Mouse (Mus musculus) neutrophil, adult 5-6 weeks (primary cell): ENCODE measurements at regions not wholly inside any gene's neighbourhood (a gene's known extent, or its start where the extent isn't known, plus 50 kb on each side); places are given as distances from the start of the nearest gene placed in this dataset.

Source experiments
- ATAC-seq: fragments of 151-379, 151-347 bp; 2 replicates; pipeline ENCODE4 v1.8.0; 2017; ENCODE audit warnings: mild to moderate bottlenecking, moderate TSS enrichment; ENCODE audit not compliant: insufficient number of reproducible peaks, poor library complexity, low FRiP score, severe bottlenecking; ENCODE audit errors: extremely low read depth

DNA sequence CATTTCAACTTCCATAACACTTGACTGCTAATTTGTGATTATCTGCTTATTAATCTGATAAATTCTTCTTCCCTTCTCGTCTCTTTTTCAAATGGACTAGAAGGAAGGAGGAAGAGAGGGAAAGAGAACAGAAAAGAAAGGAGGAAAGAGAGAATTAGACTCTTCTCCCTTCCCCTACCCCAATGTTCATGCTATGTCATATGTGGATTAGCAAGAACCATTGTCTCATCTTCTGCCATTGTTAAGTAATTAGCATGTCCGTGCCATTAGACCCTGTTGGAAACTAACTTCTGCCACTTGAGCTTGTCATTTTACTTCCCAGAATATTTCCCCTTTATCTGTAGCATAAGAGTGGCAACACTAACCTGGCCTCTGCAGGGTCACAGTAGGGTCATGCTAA lies 78.8 kb upstream of the Serbp1 start:
- ATAC-seq = no peak

DNA sequence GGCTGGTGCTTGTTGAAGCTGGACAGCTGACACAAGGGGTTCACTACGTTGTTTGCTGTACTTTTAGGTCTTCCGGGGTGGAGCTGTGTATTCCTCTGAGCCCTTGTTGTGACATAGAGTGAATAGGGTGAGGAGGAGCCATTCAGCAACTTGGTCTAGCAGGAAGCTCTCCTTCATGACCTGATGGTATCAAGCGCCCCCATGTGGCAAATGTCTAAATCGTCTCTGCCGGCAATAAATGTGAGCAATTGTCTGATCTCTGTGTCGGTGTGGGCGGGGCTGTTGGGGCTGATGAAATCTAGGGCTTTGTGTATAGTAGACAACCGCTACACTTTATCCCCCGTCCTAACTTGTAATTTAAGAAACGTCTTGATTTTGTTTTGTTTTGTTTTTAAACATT lies 79.2 kb upstream of the Serbp1 start:
- peak; percentile 99 for ATAC-seq

DNA sequence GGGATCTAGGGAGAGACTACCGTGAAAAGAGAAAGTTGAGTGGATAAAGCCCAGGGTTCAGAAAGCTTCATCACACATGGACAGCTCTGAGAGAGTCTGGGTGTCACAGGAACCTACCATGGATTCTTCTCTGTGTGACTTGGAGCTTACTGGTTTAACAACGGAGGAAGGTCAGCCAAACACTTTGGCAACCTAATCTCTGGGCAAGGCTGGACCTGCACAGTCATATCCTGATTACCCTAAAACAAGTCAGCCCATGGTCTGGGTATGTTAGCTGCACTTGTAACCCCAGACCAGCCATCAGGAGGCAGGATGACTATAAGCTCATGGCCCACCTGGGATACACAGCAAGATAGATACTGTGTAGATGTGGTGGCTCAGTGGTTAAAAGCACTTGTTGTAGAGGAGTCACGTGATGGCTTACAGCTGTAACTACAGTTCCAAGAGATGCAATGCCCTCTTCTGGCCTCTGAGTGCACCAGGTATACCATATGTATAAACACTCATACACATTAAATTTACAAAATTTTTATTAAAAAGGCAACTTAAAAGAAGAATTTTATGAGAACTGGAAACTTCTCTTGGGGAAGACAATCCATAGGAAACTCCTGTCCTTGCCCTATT lies 85.0 kb upstream of the Serbp1 start:
- ATAC-seq = no peak

DNA sequence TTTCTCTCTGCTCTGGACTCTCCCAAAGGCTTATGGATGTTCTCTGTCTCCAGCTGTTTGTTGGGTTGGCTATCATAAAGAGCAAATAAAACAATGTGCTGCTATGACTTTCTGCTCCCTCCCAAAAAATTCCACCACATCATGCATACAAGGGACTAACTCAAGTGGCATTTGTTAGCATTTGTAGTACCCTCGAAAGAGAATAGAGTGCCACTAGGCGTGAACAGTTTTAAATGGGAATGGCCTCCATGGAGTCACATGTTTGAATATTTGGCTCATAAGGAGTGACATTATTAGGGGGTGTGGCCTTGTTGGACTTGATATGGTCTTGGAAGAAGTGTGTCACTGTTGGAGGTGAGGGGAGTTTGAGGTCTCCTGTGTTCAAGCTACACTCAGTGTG lies 86.5 kb upstream of the Serbp1 start:
- no peak for ATAC-seq

DNA sequence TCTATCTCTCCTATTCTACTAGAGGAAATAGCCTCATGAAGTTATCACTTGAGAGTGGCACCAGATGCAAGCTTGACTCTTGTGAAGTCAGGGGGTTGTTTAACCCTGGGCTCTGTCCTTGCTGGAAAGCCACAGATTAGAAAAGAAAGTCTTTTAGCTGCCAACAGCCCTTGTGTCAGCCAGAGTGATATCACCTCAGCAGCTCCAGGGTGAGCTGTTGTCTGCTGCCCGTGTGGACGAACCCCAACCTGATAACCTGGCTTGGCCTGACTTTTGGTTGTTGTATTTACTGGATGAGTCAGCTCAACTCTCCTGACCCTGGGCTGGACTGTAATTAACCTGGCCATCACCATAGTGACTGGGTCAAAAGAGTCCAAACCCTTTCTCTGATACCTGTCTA lies 88.6 kb upstream of the Serbp1 start:
- ATAC-seq = no peak

DNA sequence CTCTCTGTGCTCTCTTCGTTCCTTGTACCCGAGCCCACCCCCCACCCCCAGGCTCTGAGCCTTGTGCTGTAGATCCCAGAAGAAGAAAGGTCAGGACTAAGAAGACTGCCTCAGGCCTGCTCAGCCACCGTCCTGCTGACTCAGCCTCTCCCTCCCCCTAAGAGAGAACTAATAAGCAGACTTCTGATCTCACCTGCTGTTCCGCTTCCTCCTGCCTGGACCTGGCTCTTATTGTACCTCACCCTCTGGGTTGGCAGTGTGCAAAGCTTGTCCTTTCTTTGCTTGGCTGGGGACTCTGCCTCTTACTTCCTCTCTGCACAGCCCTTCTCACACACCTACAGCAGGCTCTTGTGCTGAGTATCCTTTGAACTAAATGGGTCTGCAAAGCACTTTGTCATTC lies 91.3 kb upstream of the Serbp1 start:
- ATAC-seq = peak; percentile 70

DNA sequence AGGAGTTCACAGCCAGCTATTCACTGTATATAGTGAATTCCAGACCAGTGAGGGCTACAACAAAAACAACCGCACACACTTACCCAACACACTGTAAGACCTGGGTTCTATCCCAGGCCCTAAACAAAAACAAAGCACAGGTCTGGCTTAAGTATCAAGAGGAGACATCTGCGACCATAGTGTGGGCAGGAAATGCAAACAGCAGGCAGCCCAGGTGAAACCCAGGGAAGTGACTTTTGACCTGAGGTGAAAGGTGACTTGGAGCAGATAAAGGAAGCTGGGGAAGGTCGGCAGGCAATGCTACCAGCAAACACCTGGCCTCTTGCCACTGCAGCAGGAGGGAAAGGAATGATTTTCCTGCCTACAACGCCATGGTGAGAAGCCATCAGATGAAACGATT lies 92.0 kb upstream of the Serbp1 start:
- ATAC-seq = no peak

DNA sequence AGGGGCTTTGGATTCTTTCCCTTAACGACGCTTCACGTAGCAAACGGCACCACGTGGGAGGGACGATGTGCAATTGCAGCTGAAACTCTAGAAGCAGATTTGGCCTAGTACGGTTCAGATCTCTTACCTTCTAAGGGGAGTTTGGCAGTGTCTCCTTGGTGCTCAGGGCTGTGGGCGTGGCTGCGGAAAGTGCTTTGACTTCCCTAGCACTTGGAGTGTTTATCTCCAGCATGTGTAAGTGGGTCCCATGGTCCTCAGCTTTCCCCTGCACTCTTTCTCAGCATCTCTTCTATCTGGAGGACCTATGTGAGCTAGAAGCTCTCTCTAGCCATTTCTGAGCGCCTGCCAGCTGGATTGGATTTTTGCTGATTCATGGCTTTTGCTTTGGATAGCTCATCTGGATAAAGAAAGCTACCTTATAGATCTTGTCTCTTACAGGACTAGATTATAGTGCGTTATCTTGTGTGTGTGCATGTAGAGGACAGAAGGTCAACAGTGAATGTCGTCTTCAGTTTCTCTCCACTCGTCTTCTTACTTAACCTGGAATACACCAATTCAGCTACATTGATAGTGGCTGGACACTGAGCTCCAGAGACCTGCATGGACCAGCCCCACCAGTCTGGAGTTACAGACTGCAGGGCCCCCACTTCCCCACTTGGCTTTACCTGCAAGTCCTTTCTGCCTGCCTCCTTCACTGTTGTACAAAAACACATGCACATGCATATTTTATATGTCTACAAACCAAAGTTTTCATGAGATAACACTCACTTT lies 92.8 kb upstream of the Serbp1 start:
- no peak for ATAC-seq

DNA sequence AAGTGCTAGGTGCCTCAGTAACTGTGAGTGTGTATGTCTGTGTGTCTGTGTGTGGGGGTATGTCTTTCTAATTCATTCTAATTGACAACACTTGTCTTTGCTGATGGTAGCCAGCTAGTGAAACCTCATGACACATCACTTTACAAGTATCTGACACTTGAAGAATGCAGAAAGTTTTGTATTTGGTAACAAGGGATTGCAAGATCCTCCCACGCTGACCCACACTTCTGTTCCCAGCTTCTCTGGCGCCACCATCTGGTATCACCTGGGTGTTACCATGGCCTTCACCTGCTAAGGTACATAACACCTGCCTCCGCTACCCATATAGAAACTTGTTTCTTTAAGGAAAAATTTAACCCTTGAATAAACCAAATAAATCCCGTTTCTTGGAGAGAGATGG lies 95.8 kb upstream of the Serbp1 start:
- peak; percentile 76 for ATAC-seq

DNA sequence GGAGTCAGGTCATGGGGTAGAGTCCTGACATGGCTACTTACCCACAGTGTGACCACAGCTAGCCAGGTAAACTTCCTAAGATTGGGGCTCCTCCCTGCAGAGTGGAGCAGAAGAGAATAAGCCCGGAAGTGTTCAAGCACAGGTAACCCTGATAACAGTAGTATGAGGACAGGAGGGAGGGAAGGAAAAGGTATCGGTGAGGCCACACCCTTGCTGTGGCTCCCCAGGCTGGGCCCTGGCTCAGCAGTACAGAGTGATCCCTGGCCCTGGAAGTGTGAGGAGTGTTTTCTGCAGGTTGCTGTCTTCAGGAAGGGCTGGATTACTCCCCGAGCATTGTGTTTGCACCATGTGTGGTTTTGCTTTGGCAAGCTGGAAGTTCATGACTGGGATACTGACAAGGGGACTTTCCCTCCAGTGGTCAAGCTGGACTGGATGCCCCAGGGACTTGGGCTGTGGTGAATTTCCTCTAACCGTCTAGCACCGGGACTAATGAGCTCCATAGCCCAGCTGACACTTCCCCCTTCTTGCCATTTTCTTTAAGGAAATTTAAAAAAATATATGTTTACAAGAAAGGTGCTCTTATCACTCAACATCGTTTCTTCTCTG lies 97.2 kb upstream of the Serbp1 start:
- ATAC-seq = no peak

DNA sequence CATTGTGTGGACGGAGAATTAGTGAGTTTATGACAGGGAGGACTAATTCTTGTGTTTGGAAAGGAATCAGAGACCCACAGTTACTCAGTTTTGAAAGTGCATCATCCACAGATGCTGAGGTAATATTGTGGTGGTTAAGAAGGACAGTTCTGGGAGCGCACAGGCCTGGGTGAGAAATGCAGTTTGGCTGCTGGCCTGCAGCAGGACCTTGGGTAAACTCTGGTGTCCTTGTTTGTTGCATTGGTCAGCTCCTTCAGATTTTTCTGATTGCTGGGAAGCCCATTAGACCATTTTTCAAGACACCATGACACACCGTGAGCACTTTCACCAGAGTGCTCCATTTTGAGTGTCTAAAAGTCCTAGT lies 99.0 kb upstream of the Serbp1 start:
- no peak for ATAC-seq

DNA sequence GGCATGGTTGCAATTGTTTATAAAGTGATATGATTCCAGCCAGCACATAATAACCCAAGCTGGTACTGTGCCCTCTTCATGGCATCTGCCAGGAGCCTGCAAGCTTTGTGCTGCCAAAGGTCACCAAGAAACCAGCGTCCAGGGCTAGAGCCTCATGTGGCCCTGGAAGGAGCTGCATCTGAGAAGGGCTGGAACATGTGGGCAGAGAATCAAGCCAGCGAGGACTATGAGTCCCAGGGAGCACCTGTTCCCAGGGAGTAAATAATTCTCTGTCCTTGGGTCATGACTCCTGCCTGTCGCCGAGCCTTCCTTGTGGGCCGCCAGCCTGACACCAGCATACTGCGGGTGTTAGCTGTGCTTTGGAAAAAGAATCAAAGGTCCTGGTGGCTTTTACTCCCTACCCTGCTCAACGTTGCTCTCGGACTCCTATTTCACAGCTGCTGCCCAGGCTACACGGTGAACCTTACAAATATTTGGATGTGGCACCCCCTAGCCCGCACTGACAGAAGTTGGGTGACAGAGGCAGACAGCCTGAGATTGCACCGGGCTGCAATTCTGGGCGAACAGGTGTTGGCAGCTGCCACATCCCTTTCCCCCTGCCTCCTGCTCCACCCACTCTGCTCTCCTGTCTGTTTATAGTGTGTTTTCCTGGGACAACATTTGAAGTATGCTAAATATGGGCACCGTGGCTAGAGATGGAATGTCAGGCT lies 99.5 kb upstream of the Serbp1 start:
- no peak for ATAC-seq

DNA sequence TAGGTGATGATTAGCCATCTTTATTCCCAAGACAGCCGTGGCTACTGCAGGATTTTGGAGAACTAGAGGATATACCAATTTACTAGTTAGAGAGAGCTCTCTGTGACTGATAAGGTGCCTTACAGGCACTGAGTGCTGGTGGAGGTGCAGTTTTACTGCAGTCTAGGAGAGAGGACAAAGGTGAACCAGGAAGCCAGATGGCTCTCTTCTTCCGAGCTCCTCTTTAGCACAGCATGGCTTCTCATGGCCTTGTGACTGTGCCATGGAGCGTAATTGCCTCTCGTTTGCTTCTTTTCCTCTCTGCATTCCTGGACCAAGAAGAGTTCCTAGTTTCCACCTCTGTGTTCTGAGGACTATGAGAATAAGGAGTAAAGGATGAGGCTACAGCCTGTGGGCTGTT lies 100.2 kb upstream of the Gadd45a start:
- ATAC-seq = no peak

DNA sequence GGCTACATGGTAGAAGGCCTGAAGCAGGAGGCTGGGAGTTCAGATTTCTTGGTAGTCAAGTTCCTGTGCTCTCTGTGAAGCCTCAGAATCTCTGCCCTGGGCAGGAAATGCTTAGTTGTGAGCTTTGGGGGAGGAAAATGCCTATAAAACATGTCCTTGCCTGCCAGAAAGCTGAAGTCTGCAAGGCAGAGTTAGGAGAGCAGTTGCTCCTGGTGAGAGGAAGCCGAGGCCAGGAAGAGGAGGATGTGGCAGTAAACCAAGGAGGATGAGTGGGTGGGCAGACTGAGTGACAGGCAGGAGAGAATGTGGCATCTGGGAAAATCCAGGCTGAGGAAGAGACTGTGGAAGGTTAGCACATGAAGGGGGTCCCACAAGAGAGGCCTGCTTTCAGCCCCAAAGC lies 97.7 kb upstream of the Gadd45a start:
- no peak for ATAC-seq

DNA sequence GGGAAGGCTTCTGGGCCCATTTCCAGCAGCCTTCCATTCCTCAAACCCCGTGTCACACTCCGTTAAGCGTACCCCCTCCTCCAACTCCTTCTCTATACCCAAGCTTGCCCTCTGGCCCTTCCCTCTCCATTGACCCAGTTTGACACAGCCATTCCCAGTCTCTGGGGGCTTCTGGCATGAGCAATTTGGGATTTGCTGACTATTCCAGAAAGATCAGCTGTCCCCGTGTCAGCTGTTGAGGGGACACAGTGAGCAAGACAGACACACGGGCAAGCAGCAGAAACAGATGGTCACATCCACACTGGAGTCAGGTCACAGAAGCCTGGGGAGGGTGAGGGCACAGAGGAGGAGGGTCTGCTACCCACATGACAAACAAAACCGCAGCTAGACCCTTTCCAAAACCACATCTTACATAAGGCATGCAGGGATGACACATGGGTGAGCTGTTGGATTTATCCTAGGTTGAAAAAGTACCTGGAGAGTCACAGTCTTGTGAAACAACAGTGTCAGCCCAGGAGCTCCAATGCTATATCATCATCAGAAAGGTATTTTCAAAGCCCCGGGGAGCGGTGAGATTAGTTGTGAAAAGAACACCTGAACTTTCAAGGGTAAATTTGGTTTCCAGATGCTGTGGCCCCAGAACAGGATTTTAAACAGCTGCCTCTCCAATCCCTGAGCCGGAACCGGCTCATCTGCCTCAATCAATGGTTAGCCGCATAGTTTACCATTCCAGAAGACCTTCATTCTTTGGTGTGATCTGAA lies 93.5 kb upstream of the Gadd45a start:
- ATAC-seq = no peak

DNA sequence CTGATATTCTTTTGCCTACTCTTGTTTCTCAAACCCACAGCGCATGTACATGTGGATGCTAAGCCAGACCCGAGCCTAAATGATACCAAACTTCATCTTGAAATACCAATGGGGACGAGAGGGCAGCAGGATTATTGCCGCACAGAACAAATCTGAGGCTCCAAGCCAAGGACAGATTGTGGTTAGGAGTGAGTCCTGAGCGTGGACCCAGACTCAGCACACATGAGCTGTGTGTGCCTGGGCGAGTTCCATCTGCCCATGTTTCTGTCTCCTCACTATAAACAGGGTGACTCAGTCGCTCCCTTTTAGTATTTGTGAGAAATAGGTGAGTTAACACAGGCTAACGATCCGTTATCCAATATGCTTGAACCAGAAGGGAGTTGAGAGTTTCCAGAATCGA lies 92.4 kb upstream of the Gadd45a start:
- no peak for ATAC-seq

DNA sequence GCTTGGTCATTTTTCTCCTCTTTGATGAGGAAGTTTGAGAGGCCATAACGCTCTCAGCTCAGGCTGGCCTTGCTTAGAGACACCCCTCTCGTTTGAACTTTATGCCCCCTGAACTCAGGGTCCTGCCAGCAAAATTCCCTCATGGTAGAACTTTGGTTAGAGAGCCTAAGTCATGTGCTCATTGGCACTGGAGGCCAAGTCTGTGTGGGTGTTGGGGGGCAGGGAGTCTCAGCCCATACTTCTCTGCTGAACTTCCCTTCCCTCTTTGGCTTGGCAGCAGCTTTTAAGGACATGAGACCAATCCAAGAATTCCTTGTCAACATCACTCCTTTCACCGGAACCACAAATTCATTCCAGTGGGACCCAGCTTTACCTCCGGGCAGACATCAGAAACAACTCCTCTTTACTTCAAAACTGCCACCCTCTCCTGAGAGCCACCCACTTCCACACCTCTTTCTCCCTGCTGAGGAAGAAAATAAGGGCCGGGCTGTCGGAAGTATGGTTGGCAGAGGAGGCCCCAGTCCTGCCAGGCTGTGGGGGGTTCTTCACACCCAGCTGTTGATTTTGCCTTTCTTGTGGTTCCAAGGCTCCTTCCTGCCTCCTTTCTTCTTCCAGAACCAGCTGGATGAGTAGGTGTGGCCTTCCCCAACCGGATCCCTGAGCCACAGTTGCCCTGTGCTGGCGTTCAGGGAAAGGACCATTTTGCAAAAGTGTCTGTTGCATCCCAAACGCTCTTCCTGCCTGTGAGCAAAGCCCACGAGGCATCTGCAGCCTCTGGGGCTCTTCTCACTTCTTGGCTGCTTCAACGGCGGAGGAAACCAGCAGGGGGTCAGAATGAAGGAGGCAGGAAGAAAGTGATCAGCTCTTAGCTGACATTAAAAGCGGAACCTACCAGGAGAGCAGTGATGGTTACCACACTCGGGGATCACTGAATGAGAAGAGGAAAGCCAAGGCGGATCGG lies 91.5 kb upstream of the Gadd45a start:
- peak; percentile 60; the same call in 1 of the 2 replicates for ATAC-seq

DNA sequence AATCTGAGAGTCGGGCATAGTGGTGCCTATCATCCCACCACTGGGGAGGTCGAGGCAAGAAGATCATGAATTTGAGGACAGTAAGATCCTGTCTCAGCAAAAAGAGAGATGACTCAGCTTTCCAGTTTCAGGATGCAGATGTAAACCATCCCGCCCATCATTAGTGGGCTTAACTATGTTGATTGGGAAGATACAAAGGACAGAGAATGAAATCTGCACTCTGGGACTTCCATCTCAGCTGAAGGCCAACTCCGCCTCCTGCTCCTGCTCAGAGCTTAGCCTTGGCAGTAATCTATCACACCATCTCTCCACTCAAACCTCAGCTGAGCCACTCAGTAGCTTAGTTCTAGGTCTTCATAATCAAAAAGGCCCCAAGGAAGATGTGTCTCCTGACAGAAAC lies 90.5 kb upstream of the Gadd45a start:
- ATAC-seq = no peak
